Mouse (Mus musculus): ENCODE results near the gene Nob1.

- TF ChIP-seq CTCF (IDR thresholded peaks at IDR 0.05; ENCODE audit: insufficient read depth, low read depth, low read length) (no peak), POLR2A (IDR thresholded peaks at IDR 0.05; ENCODE audit: insufficient read depth, low read depth, low read length) (no peak)
These were observed 37.0 kb downstream of the Nob1 start for GRCm38 (mm10) chr8:107387861-107388260.

Data from olfactory bulb, adult 2 months (tissue).